Mouse (Mus musculus) left cerebral cortex, postnatal 10 days (tissue): ENCODE measurements around the gene Oscp1. TPM values are rescaled to one million over a fixed set of nuclear protein-coding genes. Genes with fewer than 3 reads are reported as not detected.

Experiments
- DNase-seq, 2 experiments: peaks; one replicate each; pipeline ENCODE4 v3.0.0; 2021 to 2022; ENCODE audit warnings: low spot score in 2 of 2, mixed read lengths in 1 of 2; ENCODE audit errors: extremely low spot score in 1 of 2
- intact Hi-C: fragments of 180-260 bp; cut with DNase I; formaldehyde crosslinking; loops from one replicate; pipeline ENCODE4 v1.15.1; 2025
- total RNA-seq, 2 experiments: library from RNA; stranded (reverse); gene quantifications; 2 replicates each; pipeline ENCODE4 v1.2.3; 2021

Oscp1 gene
- total RNA-seq, 2 experiments from 2014 or later = 54.4 to 57.0 TPM

DNA sequence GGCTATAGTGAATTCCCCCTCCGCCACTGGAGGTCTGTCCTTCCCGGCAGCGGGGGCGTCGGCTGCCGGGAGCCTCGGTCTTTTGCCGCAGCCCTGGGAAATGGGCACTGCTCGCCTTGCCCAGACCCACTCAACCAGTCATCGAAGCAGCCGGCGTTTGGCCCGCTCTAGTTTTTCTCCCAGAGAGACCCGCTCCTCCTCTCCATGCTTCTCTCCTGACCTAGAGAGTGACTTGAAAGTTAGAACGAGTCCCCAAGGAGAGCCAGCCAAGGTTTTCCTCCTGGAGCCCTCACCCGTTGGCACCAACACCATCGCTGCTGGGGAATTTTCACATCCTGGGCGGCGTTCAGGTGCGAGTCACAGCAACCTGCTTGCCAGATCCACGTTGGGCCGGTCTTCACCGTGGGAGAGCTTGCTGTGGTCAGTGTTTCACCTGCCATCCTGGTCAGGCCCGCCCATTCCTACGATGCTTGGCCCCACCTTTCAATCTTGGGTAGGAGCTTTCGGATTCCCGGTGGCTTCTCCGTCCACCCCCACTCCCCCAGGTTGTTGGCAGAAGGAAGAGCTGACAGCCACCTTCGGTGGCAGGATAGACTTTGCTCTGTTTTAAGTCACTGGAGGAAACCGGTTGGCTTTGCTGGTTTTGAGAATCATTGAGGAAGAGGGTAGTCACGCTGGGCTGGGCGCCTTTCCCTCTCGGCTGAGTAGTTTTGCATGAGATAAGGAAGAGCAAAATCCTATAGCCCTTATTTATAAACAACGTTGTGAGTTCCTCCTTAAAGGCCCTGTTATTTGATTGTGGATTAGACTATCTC lies 46.1 kb downstream of the Oscp1 start:
- intact Hi-C loops = no loop called here
- DNase-seq = no peak

DNA sequence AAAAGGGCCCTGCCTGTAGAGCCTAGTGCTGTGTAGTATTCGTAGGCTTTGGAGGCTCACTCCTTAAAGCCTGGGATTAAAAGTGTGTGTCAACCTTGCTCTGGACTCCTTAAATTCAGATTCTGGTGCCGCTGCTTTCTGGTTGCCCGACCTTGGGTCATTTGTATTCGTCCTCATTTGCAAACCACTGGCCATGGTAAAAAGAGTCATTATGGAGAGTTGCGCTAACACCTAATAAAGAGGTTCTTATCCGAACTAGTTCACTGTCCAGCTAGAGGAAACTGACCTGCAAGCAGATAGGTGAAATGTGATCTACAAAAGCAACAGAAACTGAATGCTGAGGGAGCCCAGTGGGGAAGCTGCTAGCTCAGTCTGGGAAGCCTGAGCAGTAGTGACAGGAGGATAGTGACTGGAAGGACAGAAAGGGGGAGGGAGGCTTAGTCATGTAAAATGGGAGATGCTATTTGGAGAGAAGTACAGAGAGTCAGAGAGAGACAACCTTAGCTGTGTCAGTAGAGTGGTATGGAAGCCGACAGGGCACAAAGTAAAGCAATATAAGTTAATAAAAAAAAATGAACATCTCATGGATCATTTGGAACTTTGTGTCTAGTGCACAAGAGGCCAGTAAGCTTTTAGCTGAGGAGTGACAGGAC lies 46.9 kb downstream of the Oscp1 start:
- intact Hi-C loops = no loop called here
- DNase-seq = no peak

DNA sequence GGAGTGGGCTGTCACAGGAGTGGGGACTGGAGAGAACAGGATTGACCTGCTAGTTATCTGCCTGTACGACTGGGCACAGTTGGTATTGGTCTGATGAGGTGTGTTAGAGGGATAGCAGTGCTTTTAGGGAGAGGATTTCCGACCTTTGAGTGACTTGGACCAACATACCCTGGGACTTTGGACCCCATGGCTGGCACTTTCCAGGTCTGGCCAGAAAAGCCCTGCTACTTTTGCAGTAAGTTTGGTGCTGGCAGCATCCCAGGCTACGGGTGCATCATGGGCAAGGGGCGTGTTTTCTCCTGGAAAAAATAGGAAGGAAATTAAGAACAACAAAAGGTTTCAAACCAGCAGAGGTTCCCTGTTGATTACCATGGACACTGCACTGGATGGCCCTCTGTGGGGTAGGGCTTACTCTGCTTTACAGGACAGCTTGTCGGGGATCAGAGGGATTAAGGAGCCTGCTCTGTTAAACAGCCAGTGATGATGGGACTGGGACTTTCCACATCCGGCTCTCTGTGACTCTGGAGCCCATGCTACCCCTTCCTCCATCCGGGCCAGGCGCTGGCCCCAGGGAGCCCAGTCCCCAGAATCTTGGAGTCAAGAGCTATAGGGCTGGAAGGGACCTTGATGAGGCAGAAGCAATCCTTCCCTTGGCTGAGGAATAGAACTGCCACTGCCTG lies 49.8 kb downstream of the Oscp1 start:
- intact Hi-C loops = no loop called here
- peak in 1 of 2 experiments; percentile 64 for DNase-seq

- DNase-seq = no peak
- intact Hi-C loops = no loop called here
Observed at GRCm38 (mm10) chr4:126109613-126110373, 51.4 kb downstream of the Oscp1 start.

DNA sequence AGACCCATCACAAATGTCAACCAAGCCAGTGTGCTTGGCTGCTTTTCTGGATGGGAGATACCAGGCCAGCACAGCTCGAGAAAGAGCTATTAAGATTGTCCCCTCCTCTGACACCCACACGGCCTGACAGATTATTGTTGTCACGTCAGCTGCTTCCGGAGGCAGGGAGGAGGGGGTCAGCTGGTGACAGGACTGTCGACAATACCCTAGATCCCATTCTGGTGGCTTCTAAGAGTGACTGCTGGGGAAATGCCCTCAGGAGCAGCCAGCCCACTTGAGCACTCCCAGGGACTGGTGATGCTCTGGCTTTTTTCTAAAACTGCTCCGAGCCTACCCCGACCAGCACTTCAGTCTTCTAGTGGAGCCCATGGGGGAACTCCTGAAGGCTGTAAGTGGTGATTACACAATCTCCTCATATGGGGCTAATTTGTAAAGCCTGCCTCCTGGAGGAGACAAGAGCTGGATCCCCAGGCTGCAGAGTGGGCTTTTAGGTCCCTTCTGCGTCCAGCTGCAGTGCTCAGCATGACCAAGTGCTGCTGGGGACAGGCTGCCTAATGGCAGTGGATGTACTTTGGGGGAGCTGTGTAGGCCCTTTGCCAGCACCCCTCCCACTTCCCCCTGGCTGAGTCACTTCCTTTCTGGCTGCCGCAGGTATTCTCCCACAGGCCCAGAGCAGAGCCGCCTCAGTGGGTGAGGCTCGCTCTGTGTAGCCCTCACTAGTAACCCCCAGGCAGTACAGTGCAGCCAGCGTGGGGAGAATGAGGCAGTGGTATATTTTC lies 52.2 kb downstream of the Oscp1 start:
- intact Hi-C loops = no loop called here
- peak; percentile 46 to 89 for DNase-seq

GRCm38 (mm10) chr4:126111153-126111549 lies 52.8 kb downstream of the Oscp1 start:
- intact Hi-C loops = no loop called here
- DNase-seq = peak in 1 of 2 experiments; percentile 71

- intact Hi-C loops = no loop called here
- no peak for DNase-seq
Observed at GRCm38 (mm10) chr4:126113243-126113642, 54.9 kb downstream of the Oscp1 start.

DNA sequence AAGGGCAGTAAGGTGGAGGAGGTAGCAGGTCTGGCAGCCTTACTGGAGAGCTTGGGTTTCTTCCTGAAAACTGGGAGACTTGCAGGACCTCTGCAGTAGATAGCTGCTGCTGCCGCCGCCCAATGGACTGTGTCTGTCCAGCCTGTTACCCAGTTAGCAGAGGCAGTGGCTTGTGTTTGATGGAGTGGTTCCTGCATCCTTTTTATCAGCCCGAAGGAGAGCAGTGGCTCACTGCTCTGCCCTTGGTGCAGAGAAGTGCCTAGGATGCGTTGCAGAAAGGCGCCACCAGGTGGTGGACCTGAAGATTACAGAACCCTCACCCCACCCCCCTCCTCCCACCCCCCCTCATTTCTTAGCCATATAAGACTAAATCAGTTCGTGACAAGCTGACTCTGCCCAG lies 55.6 kb downstream of the Oscp1 start:
- DNase-seq = peak in 1 of 2 experiments; percentile 63
- intact Hi-C loops = loop anchor here (1.0 kb wide), 1 partner anchor 27 kb away; no protein-coding TSS in a partner anchor

GRCm38 (mm10) chr4:126115411-126115810 lies 57.0 kb downstream of the Oscp1 start:
- intact Hi-C loops = no loop called here
- DNase-seq = no peak

- intact Hi-C loops = no loop called here
- DNase-seq = no peak
Observed at GRCm38 (mm10) chr4:126115871-126116521, 57.6 kb downstream of the Oscp1 start.

GRCm38 (mm10) chr4:126117116-126117515 lies 58.8 kb downstream of the Oscp1 start:
- intact Hi-C loops = no loop called here

DNA sequence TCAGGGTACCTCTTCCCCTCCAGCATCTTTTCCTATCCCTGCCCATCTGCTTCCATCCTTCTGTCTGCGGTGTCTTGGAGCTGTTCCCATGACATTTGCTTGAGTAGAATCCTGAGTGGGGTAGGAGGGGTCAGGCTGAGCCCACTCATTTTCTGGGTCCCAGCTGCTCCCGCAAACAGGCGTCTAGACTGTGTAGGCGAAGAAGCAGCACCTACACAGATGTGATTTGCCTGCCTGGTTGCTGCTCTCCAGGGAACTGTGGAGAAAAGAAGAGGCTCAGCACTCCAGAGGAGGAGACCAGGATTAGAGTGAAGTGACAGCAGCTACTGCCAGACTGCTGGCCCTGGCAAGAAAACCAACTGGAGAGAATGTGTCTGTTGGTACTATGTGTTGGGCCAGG lies 60.3 kb downstream of the Oscp1 start:
- peak in 1 of 2 experiments; percentile 68 for DNase-seq
- intact Hi-C loops = no loop called here

More at GRCm38 (mm10) chr4:126117116-126117515, 58.8 kb downstream of the Oscp1 start:
- no peak for DNase-seq

DNA sequence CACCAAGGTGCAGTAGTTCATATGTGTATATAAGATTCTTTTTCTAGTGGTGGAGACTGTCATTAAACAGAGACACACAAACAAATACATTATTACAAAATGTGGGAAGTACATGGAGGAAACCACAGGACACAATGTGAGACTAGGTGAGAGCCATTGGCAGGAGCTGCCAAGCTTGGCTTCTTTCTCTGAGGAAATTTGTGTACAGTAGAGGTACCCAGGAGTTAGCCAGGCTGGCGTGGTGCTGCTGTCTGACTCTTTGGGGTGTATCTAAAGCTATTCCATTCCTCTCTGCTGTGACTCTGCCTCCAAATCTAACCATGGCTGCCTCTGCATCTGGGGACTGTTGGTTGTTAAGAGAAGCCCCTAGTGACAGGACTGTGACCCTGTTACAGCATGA lies 60.7 kb downstream of the Oscp1 start:
- DNase-seq = no peak
- intact Hi-C loops = no loop called here

DNA sequence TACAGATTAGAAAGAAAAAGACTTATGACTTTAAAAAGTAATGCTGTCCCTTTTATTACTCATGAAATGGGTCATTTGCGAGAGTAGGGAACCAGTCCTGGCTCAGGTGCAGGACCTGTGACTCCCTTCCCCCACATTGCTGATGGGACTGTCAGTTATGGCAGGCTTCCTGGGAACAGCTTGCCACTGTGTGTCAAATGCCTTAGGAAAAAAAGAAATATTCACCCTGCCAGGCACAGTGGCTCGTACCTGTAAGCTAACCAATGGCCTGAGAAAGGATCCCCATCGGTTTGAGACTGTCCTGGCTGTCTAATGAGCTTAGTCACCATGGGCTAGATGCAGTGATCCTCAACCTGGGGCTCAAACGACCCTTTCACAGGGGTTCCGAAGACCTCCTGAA lies 61.7 kb downstream of the Oscp1 start:
- no peak for DNase-seq
- intact Hi-C loops = no loop called here

GRCm38 (mm10) chr4:126120506-126120905 lies 62.1 kb downstream of the Oscp1 start:
- intact Hi-C loops = no loop called here
- no peak for DNase-seq

DNA sequence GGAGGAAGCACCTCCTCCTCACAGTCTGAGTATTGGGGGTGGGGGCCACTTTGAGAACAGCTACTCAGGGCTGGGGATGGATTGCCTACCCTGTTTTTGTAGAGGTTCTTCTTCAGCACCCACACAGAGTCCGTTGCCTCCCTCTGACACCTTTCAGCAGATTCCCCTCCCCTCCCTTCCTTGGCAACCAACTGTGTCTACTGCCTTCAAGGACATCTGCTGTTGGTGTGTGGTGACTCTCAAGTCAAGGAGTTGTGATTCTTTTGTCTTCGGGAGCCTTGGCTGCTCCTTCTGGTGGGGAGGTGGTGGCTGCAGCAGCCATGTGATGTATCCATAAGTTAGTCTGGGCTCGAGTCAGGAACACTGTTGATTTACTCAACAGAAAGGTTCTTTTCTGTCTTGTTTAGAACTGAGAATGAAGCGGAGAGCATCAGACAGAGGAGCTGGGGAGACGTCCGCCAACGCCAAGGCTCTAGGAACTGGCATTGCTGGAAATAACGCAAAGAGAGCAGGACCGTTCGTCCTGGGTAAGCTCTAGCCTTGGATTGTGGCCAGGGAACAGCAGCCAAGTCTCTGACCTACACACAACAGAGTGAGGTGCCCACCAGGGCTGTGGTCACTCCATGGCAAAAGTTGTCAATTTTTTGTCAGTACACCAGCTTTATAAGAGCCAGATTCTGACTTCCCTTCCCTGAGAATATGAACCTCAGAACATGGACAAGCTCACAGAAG lies 65.1 kb downstream of the Oscp1 start:
- DNase-seq = no peak

GRCm38 (mm10) chr4:126130502-126130901 lies 72.1 kb downstream of the Oscp1 start:
- DNase-seq = peak in 1 of 2 experiments; percentile 82
- intact Hi-C loops = no loop called here

More for the DNA sequence above, 65.1 kb downstream of the Oscp1 start:
- intact Hi-C loops = no loop called here
